Mouse (Mus musculus) CH12.LX (cell line): Measurements from ENCODE around the gene Imp4. TPM values are rescaled to one million over a fixed set of nuclear protein-coding genes. Genes with fewer than 3 reads are reported as not detected.
A peak's percentile ranks its signal among the peaks of the same experiment; 100 is the strongest.

ENCODE experiments used
- DNase-seq: peaks from one replicate; pipeline ENCODE4 v3.0.0-alpha.2; 2013; ENCODE audit errors: extremely low read depth
- H3K27ac ChIP-seq: 2 replicates; pipeline ENCODE4 v1.5.1; 2012; ENCODE audit warnings: low read depth, mild to moderate bottlenecking, control low read depth, moderate library complexity; ENCODE audit not compliant: insufficient read depth
- H3K27me3 ChIP-seq: replicated peaks from 2 replicates; pipeline ENCODE3; 2012; ENCODE audit warnings: inconsistent platforms
- H3K36me3 ChIP-seq, 2 experiments: replicated peaks in 1 of 2; 2 replicates each; pipeline versions ENCODE3 to v1.6.1; 2012; ENCODE audit warnings: inconsistent platforms in 1 of 2, low read length in 1 of 2, mild to moderate bottlenecking in 1 of 2, mixed read lengths in 1 of 2, moderate library complexity in 1 of 2; ENCODE audit not compliant: control insufficient read depth in 1 of 2, insufficient read depth in 1 of 2
- H3K4me1 ChIP-seq, 2 experiments: 2 replicates each; pipeline ENCODE4 v1.6.1; 2012; ENCODE audit warnings: inconsistent platforms in 1 of 2, moderate library complexity in 1 of 2; ENCODE audit not compliant: insufficient read depth in 2 of 2, control insufficient read depth in 1 of 2
- H3K4me2 ChIP-seq: 2 replicates; pipeline ENCODE4 v1.6.1; 2012; ENCODE audit warnings: low read depth, mild to moderate bottlenecking, control low read depth; ENCODE audit not compliant: poor library complexity, insufficient read depth, severe bottlenecking
- H3K4me3 ChIP-seq, 3 experiments: fragments of 150-350 bp in 1 of 3; sonication (generic) in 1 of 3; replicated peaks in 1 of 3; 2 replicates each; pipeline versions ENCODE3 to v1.5.1; 2011 to 2012; ENCODE audit warnings: low read depth in 2 of 3, low read length in 2 of 3, mild to moderate bottlenecking in 2 of 3, moderate library complexity in 2 of 3, control low read depth in 1 of 3, improper control_type of control experiment in 1 of 3, inconsistent platforms in 1 of 3, mixed read lengths in 1 of 3; ENCODE audit not compliant: poor library complexity in 1 of 3
- H3K79me2 ChIP-seq: replicated peaks from 2 replicates; pipeline ENCODE4 v1.6.1; 2012; ENCODE audit warnings: mild to moderate bottlenecking, moderate library complexity; ENCODE audit not compliant: control insufficient read depth, poor library complexity, insufficient read depth, severe bottlenecking; ENCODE audit errors: extremely low read depth
- H3K9ac ChIP-seq: 2 replicates; pipeline ENCODE4 v1.6.1; 2012; ENCODE audit warnings: low read depth, mild to moderate bottlenecking, control low read depth, moderate library complexity; ENCODE audit not compliant: insufficient read depth
- H3K9me3 ChIP-seq: replicated peaks from 2 replicates; pipeline ENCODE3; 2012; ENCODE audit warnings: low read length, inconsistent platforms, mixed read lengths
- BHLHE40 ChIP-seq: IDR thresholded peaks from 2 replicates; pipeline ENCODE4 v1.6.1; 2011; ENCODE audit warnings: mild to moderate bottlenecking, low read depth, low read length, improper control_type of control experiment
- CHD1 ChIP-seq: IDR thresholded peaks from 2 replicates; pipeline ENCODE4 v1.6.1; 2012; ENCODE audit warnings: low read depth, low read length, improper control_type of control experiment, inconsistent platforms
- CHD2 ChIP-seq: IDR thresholded peaks from 2 replicates; pipeline ENCODE4 v1.6.1; 2011; ENCODE audit warnings: low read length, improper control_type of control experiment
- E2F4 ChIP-seq: IDR thresholded peaks from 2 replicates; pipeline ENCODE4 v1.6.1; 2011; ENCODE audit warnings: low read depth, low read length, improper control_type of control experiment; ENCODE audit not compliant: insufficient replicate concordance
- ELF1 ChIP-seq: IDR thresholded peaks from 2 replicates; pipeline ENCODE4 v1.6.1; 2014; ENCODE audit warnings: low read depth, mild to moderate bottlenecking, inconsistent platforms, low read length, improper control_type of control experiment
- EP300 ChIP-seq: IDR thresholded peaks from 2 replicates; pipeline ENCODE4 v1.6.1; 2011; ENCODE audit warnings: low read length, improper control_type of control experiment
- ETS1 ChIP-seq: conservative IDR thresholded peaks from 2 replicates; pipeline ENCODE4 v1.6.1; 2012; ENCODE audit warnings: low read depth, mild to moderate bottlenecking, inconsistent platforms, low read length, improper control_type of control experiment, moderate library complexity
- HCFC1 ChIP-seq: IDR thresholded peaks from 2 replicates; pipeline ENCODE4 v1.6.1; 2012; ENCODE audit warnings: low read depth, mild to moderate bottlenecking, inconsistent platforms, low read length, improper control_type of control experiment
- JUN ChIP-seq: IDR thresholded peaks from 2 replicates; pipeline ENCODE4 v1.6.1; 2011; ENCODE audit warnings: low read depth, mild to moderate bottlenecking, low read length, improper control_type of control experiment, moderate library complexity; ENCODE audit not compliant: insufficient read depth
- JUND ChIP-seq: conservative IDR thresholded peaks from 2 replicates; pipeline ENCODE4 v1.6.1; 2011; ENCODE audit warnings: low read depth, low read length, improper control_type of control experiment
- KAT2A ChIP-seq: IDR thresholded peaks from 2 replicates; pipeline ENCODE4 v1.6.1; 2012; ENCODE audit warnings: low read length, improper control_type of control experiment, inconsistent platforms; ENCODE audit not compliant: insufficient replicate concordance
- MAFK ChIP-seq: IDR thresholded peaks from 2 replicates; pipeline ENCODE4 v1.6.1; 2011; ENCODE audit warnings: low read length, improper control_type of control experiment; ENCODE audit not compliant: insufficient replicate concordance
- MAX ChIP-seq: IDR thresholded peaks from 2 replicates; pipeline ENCODE4 v1.6.1; 2011; ENCODE audit warnings: low read length, improper control_type of control experiment
- MAZ ChIP-seq: IDR thresholded peaks from 2 replicates; pipeline ENCODE4 v1.6.1; 2012; ENCODE audit warnings: low read depth, mild to moderate bottlenecking, inconsistent platforms, low read length, improper control_type of control experiment, moderate library complexity
- MEF2A ChIP-seq: IDR thresholded peaks from 2 replicates; pipeline ENCODE4 v1.6.1; 2014; ENCODE audit warnings: low read depth, mild to moderate bottlenecking, inconsistent platforms, low read length, improper control_type of control experiment, borderline replicate concordance
- MXI1 ChIP-seq: IDR thresholded peaks from 2 replicates; pipeline ENCODE4 v1.6.1; 2011; ENCODE audit warnings: mild to moderate bottlenecking, low read depth, low read length, improper control_type of control experiment
- NELFE ChIP-seq: IDR thresholded peaks from 2 replicates; pipeline ENCODE4 v1.6.1; 2011; ENCODE audit warnings: low read depth, low read length, improper control_type of control experiment
- PAX5 ChIP-seq: IDR thresholded peaks from 2 replicates; pipeline ENCODE4 v1.6.1; 2012; ENCODE audit warnings: low read length, inconsistent platforms, mixed read lengths
- POLR2A ChIP-seq: IDR thresholded peaks from 2 replicates; pipeline ENCODE4 v1.6.1; 2011; ENCODE audit warnings: low read depth, mild to moderate bottlenecking, improper control_type of control experiment, low read length
- POLR2AphosphoS2 ChIP-seq: IDR thresholded peaks from 2 replicates; pipeline ENCODE4 v1.6.1; 2011; ENCODE audit warnings: low read depth, low read length, improper control_type of control experiment
- RAD21 ChIP-seq: IDR thresholded peaks from 2 replicates; pipeline ENCODE4 v1.6.1; 2011; ENCODE audit warnings: low read depth, mild to moderate bottlenecking, low read length, improper control_type of control experiment, moderate library complexity
- RCOR1 ChIP-seq: conservative IDR thresholded peaks from 2 replicates; pipeline ENCODE4 v1.6.1; 2012; ENCODE audit warnings: low read depth, mild to moderate bottlenecking, inconsistent platforms, low read length, improper control_type of control experiment
- SIN3A ChIP-seq: IDR thresholded peaks from 2 replicates; pipeline ENCODE4 v1.6.1; 2012; ENCODE audit warnings: low read length, improper control_type of control experiment, inconsistent platforms
- SMC3 ChIP-seq: IDR thresholded peaks from 2 replicates; pipeline ENCODE4 v1.6.1; 2011; ENCODE audit warnings: low read depth, low read length, improper control_type of control experiment
- TCF12 ChIP-seq: IDR thresholded peaks from 2 replicates; pipeline ENCODE4 v1.6.1; 2014; ENCODE audit warnings: low read depth, mild to moderate bottlenecking, inconsistent platforms, low read length, improper control_type of control experiment
- UBTF ChIP-seq: IDR thresholded peaks from 2 replicates; pipeline ENCODE4 v1.6.1; 2012; ENCODE audit warnings: low read depth, mild to moderate bottlenecking, inconsistent platforms, low read length, improper control_type of control experiment, moderate library complexity
- ZC3H11A ChIP-seq: IDR thresholded peaks from 2 replicates; pipeline ENCODE4 v1.6.1; 2012; ENCODE audit warnings: low read depth, mild to moderate bottlenecking, inconsistent platforms, low read length, improper control_type of control experiment
- ZMIZ1 ChIP-seq: IDR thresholded peaks from 2 replicates; pipeline ENCODE4 v1.6.1; 2012; ENCODE audit warnings: low read depth, mild to moderate bottlenecking, inconsistent platforms, low read length, improper control_type of control experiment
- ZNF384 ChIP-seq: IDR thresholded peaks from 2 replicates; pipeline ENCODE4 v1.6.1; 2012; ENCODE audit warnings: low read depth, low read length, improper control_type of control experiment, inconsistent platforms
- dilution Hi-C: fragments of 300-500 bp; cut with MboI; formaldehyde crosslinking; loops from 2 replicates; pipeline ENCODE4 v1.14.3; 2020; ENCODE audit warnings: low sequenced_read_pairs; ENCODE audit not compliant: extremely low pct_unique_long_range_greater_than_20kb, extremely low pct_ligation_motif_present
- in situ Hi-C: fragments of 300-500 bp; cut with MboI; formaldehyde crosslinking; loops from 3 replicates; pipeline ENCODE4 v1.14.3; 2019; ENCODE audit warnings: low sequenced_read_pairs, low pct_ligation_motif_present, low pct_unique_long_range_greater_than_20kb, mixed read lengths
- polyA plus RNA-seq: library from polyadenylated mRNA; unstranded; fragments of >175 nt; gene quantifications from 2 replicates; pipeline ENCODE4 v1.2.1, GENCODE M21; 2012; ENCODE audit warnings: low read depth; ENCODE audit not compliant: insufficient read length
- total RNA-seq, 2 experiments: library from RNA; depleted of rRNA; stranded (reverse); fragments of 300-350 nt in 1 of 2; fragments of >200 nt in 1 of 2; gene quantifications; 2 replicates each; pipeline ENCODE4 v1.2.3; 2012 to 2014

Imp4 gene
- total and polyA plus RNA-seq, 3 experiments: 91.0 to 199 (median 107) TPM

- H3K9me3 ChIP-seq: no peaks in the 10 kb centered on the region
- peaks cover 6 to 8% of the 10 kb centered on the region in 2 experiments for H3K36me3 ChIP-seq
- H3K79me2 ChIP-seq: no peaks in the 10 kb centered on the region; the same call in 1 of the 2 replicates
- in situ Hi-C loops (no loop called here), dilution Hi-C loops (no loop called here)
- H3K4me1 ChIP-seq: peaks cover 16 to 59% of the 10 kb centered on the region in 2 experiments
- DNase-seq: no peak
- peak overlapping the region; percentile 85 for H3K9ac ChIP-seq
- peak overlapping the region; percentile 81 for H3K27ac ChIP-seq
- H3K4me2 ChIP-seq: peak overlapping the region; percentile 52
- TF ChIP-seq PAX5 (no peak), POLR2A (no peak), MEF2A (0 out of 2 replicates have a peak, but pooled peaks have one; percentile 8), ETS1 (peak; percentile 8; the same call in 1 of the 2 replicates), CHD1 (no peak), NELFE (no peak), MAZ (peak; percentile 27; the same call in 1 of the 2 replicates), CHD2 (peak; percentile 58), MAFK (no peak), ZNF384 (peak; percentile 66; the same call in 1 of the 2 replicates), ZC3H11A (no peak), MXI1 (no peak)
- H3K27me3 ChIP-seq: no peaks in the 10 kb centered on the region
- peak overlapping the region; percentile 51 to 73 (median 54) for H3K4me3 ChIP-seq
Measured at GRCm38 (mm10) chr1:34484470-34484869, 44.8 kb downstream of the Imp4 start.

GRCm38 (mm10) chr1:34485461-34486188 is 46.0 kb downstream of the Imp4 start:
- in situ Hi-C loops: no loop called here
- DNase-seq: peak; percentile 89
- H3K36me3 ChIP-seq: peaks cover 6 to 8% of the 10 kb centered on the region in 2 experiments
- TF ChIP-seq BHLHE40 (no peak), SMC3 (peak; percentile 65), MEF2A (no peak; the same call in 1 of the 2 replicates), SIN3A (peak; percentile 76), MAZ (peak; percentile 67), MAFK (peak; percentile 99), ZMIZ1 (peak; percentile 75), RAD21 (peak; percentile 73), JUN (no peak), MAX (peak; percentile 64; the same call in 1 of the 2 replicates), UBTF (no peak), POLR2A (peak; percentile 43; the same call in 1 of the 2 replicates), E2F4 (no peak), MXI1 (peak; percentile 78; the same call in 1 of the 2 replicates), RCOR1 (no peak), JUND (no peak), PAX5 (no peak), ELF1 (peak; percentile 66), CHD1 (no peak), POLR2AphosphoS2 (no peak), NELFE (no peak), EP300 (peak; percentile 32; the same call in 1 of the 2 replicates), HCFC1 (peak; percentile 56), TCF12 (peak; percentile 51; the same call in 1 of the 2 replicates), KAT2A (no peak)

More at GRCm38 (mm10) chr1:34485461-34486188, 46.0 kb downstream of the Imp4 start:
- H3K9me3 ChIP-seq: no peaks in the 10 kb centered on the region
- H3K79me2 ChIP-seq: no peaks in the 10 kb centered on the region; the same call in 1 of the 2 replicates
- peak overlapping the region; percentile 54 to 73 (median 69) for H3K4me3 ChIP-seq
- H3K4me2 ChIP-seq: peak overlapping the region; percentile 22; the same call in 1 of the 2 replicates
- H3K27me3 ChIP-seq: no peaks in the 10 kb centered on the region
- dilution Hi-C loops: no loop called here
- peak overlapping the region; percentile 95 for H3K27ac ChIP-seq
- H3K9ac ChIP-seq: peak overlapping the region; percentile 85
- peaks cover 6 to 55% of the 10 kb centered on the region in 2 experiments for H3K4me1 ChIP-seq
